Mouse (Mus musculus): ENCODE data around the gene Cnpy3. TPM values are rescaled to one million over a fixed set of nuclear protein-coding genes. Genes with fewer than 3 reads are reported as not detected.

Gene Cnpy3
- total RNA-seq, 2 experiments from 2014 or later: 65.1 to 68.1 TPM

GRCm38 (mm10) chr17:46728496-46728895, 23.5 kb downstream of the Cnpy3 start:
- intact Hi-C loops (cut with DNase I): no loop called here
- Histone ChIP-seq H3K4me3 (no peak overlapping the region), H3K27ac (no peak overlapping the region)
- no peak for TF ChIP-seq CTCF (IDR thresholded peaks at IDR 0.05)
- no peak for DNase-seq (ENCODE audit: extremely low spot score in 1 of 2, low spot score in 2 of 2)

GRCm38 (mm10) chr17:46728021-46728420, 24.0 kb downstream of the Cnpy3 start:
- no peak overlapping the region for H3K4me3 ChIP-seq
- DNase-seq (ENCODE audit: extremely low spot score in 1 of 2, low spot score in 2 of 2): no peak
- intact Hi-C loops (cut with DNase I): no loop called here
- TF ChIP-seq CTCF (IDR thresholded peaks at IDR 0.05): peak; percentile 36
- no peak overlapping the region for H3K27ac ChIP-seq

GRCm38 (mm10) chr17:46727271-46727670, 24.7 kb downstream of the Cnpy3 start:
- Histone ChIP-seq H3K4me3 (no peak overlapping the region), H3K27ac (no peak overlapping the region)
- DNase-seq (ENCODE audit: extremely low spot score in 1 of 2, low spot score in 2 of 2): no peak
- intact Hi-C loops (cut with DNase I): no loop called here
- no peak for TF ChIP-seq CTCF (IDR thresholded peaks at IDR 0.05)

GRCm38 (mm10) chr17:46725731-46726645, 26.0 kb downstream of the Cnpy3 start:
- intact Hi-C loops (cut with DNase I): no loop called here
- no peak for TF ChIP-seq CTCF (IDR thresholded peaks at IDR 0.05)
- no peak for DNase-seq (ENCODE audit: extremely low spot score in 1 of 2, low spot score in 2 of 2)
- H3K27ac ChIP-seq: no peak overlapping the region
- no peak overlapping the region for H3K4me3 ChIP-seq

GRCm38 (mm10) chr17:46725273-46725672, 26.7 kb downstream of the Cnpy3 start:
- TF ChIP-seq CTCF (IDR thresholded peaks at IDR 0.05): peak; percentile 50
- no peak for DNase-seq (ENCODE audit: extremely low spot score in 1 of 2, low spot score in 2 of 2)
- no peak overlapping the region for H3K27ac ChIP-seq
- intact Hi-C loops (cut with DNase I): no loop called here
- H3K4me3 ChIP-seq: no peak overlapping the region

- Histone ChIP-seq H3K27ac (no peak overlapping the region), H3K4me3 (no peak overlapping the region)
- DNase-seq (ENCODE audit: extremely low spot score in 1 of 2, low spot score in 2 of 2): no peak
- intact Hi-C loops (cut with DNase I): no loop called here
- TF ChIP-seq CTCF (IDR thresholded peaks at IDR 0.05): no peak
These were observed 27.4 kb downstream of the Cnpy3 start for GRCm38 (mm10) chr17:46724477-46725084.

GRCm38 (mm10) chr17:46721077-46721476, 30.9 kb downstream of the Cnpy3 start:
- TF ChIP-seq CTCF (IDR thresholded peaks at IDR 0.05): no peak
- Histone ChIP-seq H3K4me3 (no peak overlapping the region), H3K27ac (no peak overlapping the region)
- intact Hi-C loops (cut with DNase I): no loop called here
- DNase-seq (ENCODE audit: extremely low spot score in 1 of 2, low spot score in 2 of 2): no peak

- H3K4me3 ChIP-seq: no peak overlapping the region
- TF ChIP-seq CTCF (IDR thresholded peaks at IDR 0.05): peak; percentile 51
- DNase-seq (ENCODE audit: extremely low spot score in 1 of 2, low spot score in 2 of 2): no peak
- intact Hi-C loops (cut with DNase I): no loop called here
- no peak overlapping the region for H3K27ac ChIP-seq
These were observed 37.1 kb downstream of the Cnpy3 start for GRCm38 (mm10) chr17:46714756-46715481.

- no peak for TF ChIP-seq CTCF (IDR thresholded peaks at IDR 0.05)
- H3K27ac ChIP-seq: no peak overlapping the region
- no peak overlapping the region for H3K4me3 ChIP-seq
- intact Hi-C loops (cut with DNase I): loop anchor here (2.0 kb wide), 1 partner anchor 69 kb away; no protein-coding TSS in a partner anchor
- no peak for DNase-seq (ENCODE audit: extremely low spot score in 1 of 2, low spot score in 2 of 2)
These were observed 38.2 kb downstream of the Cnpy3 start for GRCm38 (mm10) chr17:46713849-46714248.

GRCm38 (mm10) chr17:46712442-46712841, 39.6 kb downstream of the Cnpy3 start:
- TF ChIP-seq CTCF (IDR thresholded peaks at IDR 0.05): no peak
- no peak for DNase-seq (ENCODE audit: extremely low spot score in 1 of 2, low spot score in 2 of 2)
- intact Hi-C loops (cut with DNase I): loop anchor here (2.0 kb wide), 1 partner anchor 68 kb away; no protein-coding TSS in a partner anchor
- H3K4me3 ChIP-seq: peak overlapping the region; percentile 85
- H3K27ac ChIP-seq: no peak overlapping the region

GRCm38 (mm10) chr17:46711612-46712271, 40.3 kb downstream of the Cnpy3 start:
- no peak for DNase-seq (ENCODE audit: extremely low spot score in 1 of 2, low spot score in 2 of 2)
- intact Hi-C loops (cut with DNase I): loop anchor here (1.0 to 2.0 kb wide), 2 partner anchors 31 to 67 kb away; partner anchors contain the start of gene Klhdc3
- H3K27ac ChIP-seq: peak overlapping the region; percentile 86
- no peak for TF ChIP-seq CTCF (IDR thresholded peaks at IDR 0.05)
- peak overlapping the region; percentile 85 for H3K4me3 ChIP-seq
